Mouse (Mus musculus): ENCODE data around the gene Mrpl12.

GRCm38 (mm10) chr11:120452246-120452645, 32.2 kb upstream of the Mrpl12 start:
- TF ChIP-seq POLR2A (IDR thresholded peaks at IDR 0.05; ENCODE audit: low read depth, low read length) (no peak), CTCF (conservative IDR thresholded peaks at IDR 0.05; ENCODE audit: insufficient read depth, insufficient read length, low read depth, low read length) (no peak)

All from kidney, adult 2 months (tissue).